Mouse (Mus musculus): ENCODE data around the gene Dtd1.

GRCm38 (mm10) chr2:144647151-144647550, 47.5 kb downstream of the Dtd1 start:
- TF ChIP-seq CTCF (IDR thresholded peaks at IDR 0.05) (no peak), EP300 (IDR thresholded peaks at IDR 0.05) (no peak)

Data from lung, postnatal 0 days (tissue).